Mouse (Mus musculus): ENCODE measurements around the gene Cd96.

DNA sequence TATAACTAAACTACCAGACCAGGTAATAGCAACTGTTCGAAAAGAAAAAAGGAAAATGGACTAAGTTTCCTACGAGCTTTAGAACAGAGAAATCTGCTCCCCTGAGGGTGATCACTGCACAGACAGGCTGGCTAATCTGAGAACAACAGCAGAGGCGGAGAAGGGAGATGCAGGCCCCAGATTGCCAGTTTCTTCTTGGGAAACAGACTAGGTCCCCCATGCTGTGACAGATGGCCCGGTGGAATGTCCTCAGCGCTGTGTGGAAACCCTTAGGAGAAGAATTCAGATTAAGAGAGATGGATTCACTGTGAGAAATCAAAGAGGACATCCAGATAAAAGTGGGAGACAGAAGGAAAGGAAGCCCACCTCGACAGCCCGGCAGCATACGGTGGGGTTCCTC is 10.5 kb downstream of the Cd96 start:
- TF ChIP-seq CTCF (IDR thresholded peaks at IDR 0.05; ENCODE audit: control insufficient read depth, insufficient read depth, low read length) (no peak), POLR2A (IDR thresholded peaks at IDR 0.05; ENCODE audit: borderline replicate concordance, control insufficient read depth, low read depth, low read length) (no peak)

Data from bone marrow, adult 2 months (tissue).